Mouse (Mus musculus) midbrain, postnatal 0 days (tissue): ENCODE data around the gene Six3. TPM values are rescaled to one million over a fixed set of nuclear protein-coding genes. Genes with fewer than 3 reads are reported as not detected.

ENCODE experiments used
- ATAC-seq: fragments of 200-750 bp; cut with Nextera tagmentation; 2 replicates; pipeline ENCODE4 v1.8.0; 2017; ENCODE audit warnings: moderate number of reproducible peaks, mild to moderate bottlenecking, moderate TSS enrichment, moderate library complexity; ENCODE audit not compliant: low FRiP score
- DNase-seq: peaks from one replicate; pipeline ENCODE4 v3.0.0-alpha.2; 2015; ENCODE audit warnings: low spot score
- H3K27ac ChIP-seq: fragments of 300-500 bp; sonication (generic); 2 replicates; pipeline ENCODE4 v1.5.1; 2014; ENCODE audit warnings: low read depth, mild to moderate bottlenecking, low read length, mixed read lengths
- H3K27me3 ChIP-seq: fragments of 300-500 bp; sonication (generic); 2 replicates; pipeline ENCODE4 v1.6.1; 2014; ENCODE audit warnings: low read length, control low read depth, mixed read lengths; ENCODE audit not compliant: insufficient read depth
- H3K36me3 ChIP-seq: fragments of 300-500 bp; sonication (generic); 2 replicates; pipeline ENCODE4 v1.6.1; 2014; ENCODE audit warnings: low read length, control low read depth, mixed read lengths; ENCODE audit not compliant: insufficient read depth
- H3K4me1 ChIP-seq: fragments of 300-500 bp; sonication (generic); 2 replicates; pipeline ENCODE4 v1.6.1; 2014; ENCODE audit warnings: mild to moderate bottlenecking, control low read depth, antibody characterized with exemption, low read length, mixed read lengths; ENCODE audit not compliant: insufficient read depth
- H3K4me2 ChIP-seq: fragments of 300-500 bp; sonication (generic); 2 replicates; pipeline ENCODE4 v1.6.1; 2014; ENCODE audit warnings: low read depth, mild to moderate bottlenecking, low read length, mixed read lengths; ENCODE audit not compliant: poor library complexity, severe bottlenecking
- H3K4me3 ChIP-seq: fragments of 300-500 bp; sonication (generic); 2 replicates; pipeline ENCODE4 v1.5.1; 2014; ENCODE audit warnings: low read depth, mild to moderate bottlenecking, low read length, moderate library complexity
- H3K9ac ChIP-seq: fragments of 300-500 bp; sonication (generic); replicated peaks from 2 replicates; pipeline ENCODE4 v1.6.1; 2014; ENCODE audit warnings: mild to moderate bottlenecking, low read length, moderate library complexity, mixed read lengths; ENCODE audit not compliant: poor library complexity, severe bottlenecking
- H3K9me3 ChIP-seq: fragments of 300-500 bp; sonication (generic); 2 replicates; pipeline ENCODE4 v1.6.1; 2016; ENCODE audit warnings: low read length, control low read depth
- CTCF ChIP-seq: IDR thresholded peaks from 2 replicates; pipeline ENCODE4 v1.5.1; 2016; ENCODE audit warnings: antibody characterized with exemption, mild to moderate bottlenecking
- WGBS: fragments of 180-500 bp; shearing (Covaris S2); extraction: QIAGEN DNeasy Blood & Tissue Kit; methylation state at CpG from one replicate; pipeline ENCODE4 v1.1.7; 2014; 5-methylcytosine and 5-hydroxymethylcytosine counted together
- polyA plus RNA-seq: library from polyadenylated mRNA; unstranded; fragments of >200 nt; fragmentation: Nextera tagmentation; extraction: Ambion mirVana; gene quantifications from 2 replicates; pipeline ENCODE4 v1.2.1, GENCODE M21; 2015
- total RNA-seq: library from RNA; depleted of rRNA; stranded (reverse); fragments of >200 nt; gene quantifications from 2 replicates; pipeline ENCODE4 v1.2.3, GENCODE M21; 2014

The Six3 gene
- total and polyA plus RNA-seq, 2 experiments from 2014 or later = 12.8 to 28.0 TPM

- Histone ChIP-seq H3K9ac (no peak overlapping the region), H3K36me3 (no peaks in the 10 kb centered on the region), H3K4me2 (no peak overlapping the region), H3K4me3 (no peak overlapping the region), H3K27me3 (no peaks in the 10 kb centered on the region), H3K27ac (no peak overlapping the region), H3K4me1 (no peaks in the 10 kb centered on the region), H3K9me3 (no peaks in the 10 kb centered on the region)
- DNase-seq (no peak), ATAC-seq (no peak)
- no peak for TF ChIP-seq CTCF
- 88% methylated on average over 4 of the region's 4 CpGs for WGBS
These were observed 29.2 kb upstream of the Six3 start for GRCm38 (mm10) chr17:85584170-85584569.

- no peak for TF ChIP-seq CTCF
- no peak for DNase-seq
- no peak for ATAC-seq
- no peak overlapping the region for H3K4me2 ChIP-seq
- 60% methylated on average over 7 of the region's 7 CpGs for WGBS
- H3K4me1 ChIP-seq = no peaks in the 10 kb centered on the region
- H3K4me3 ChIP-seq = no peak overlapping the region
- no peak overlapping the region for H3K27ac ChIP-seq
- H3K27me3 ChIP-seq = no peaks in the 10 kb centered on the region
- no peaks in the 10 kb centered on the region for H3K9me3 ChIP-seq
- H3K9ac ChIP-seq = no peak overlapping the region
- H3K36me3 ChIP-seq = no peaks in the 10 kb centered on the region
These were observed 28.8 kb upstream of the Six3 start for GRCm38 (mm10) chr17:85584573-85584972.

- H3K36me3 ChIP-seq = no peaks in the 10 kb centered on the region
- DNase-seq = no peak
- TF ChIP-seq CTCF = no peak
- no peak overlapping the region for H3K9ac ChIP-seq
- H3K4me2 ChIP-seq = no peak overlapping the region
- 89% methylated on average over 5 of the region's 5 CpGs for WGBS
- no peaks in the 10 kb centered on the region for H3K4me1 ChIP-seq
- H3K27ac ChIP-seq = no peak overlapping the region
- H3K9me3 ChIP-seq = no peaks in the 10 kb centered on the region
- no peak overlapping the region for H3K4me3 ChIP-seq
- H3K27me3 ChIP-seq = no peaks in the 10 kb centered on the region
- no peak for ATAC-seq
These were observed 27.6 kb upstream of the Six3 start for GRCm38 (mm10) chr17:85585779-85586178.

- Histone ChIP-seq H3K27ac (no peak overlapping the region), H3K27me3 (0 out of 2 replicates have a peak, but pooled peaks cover under 1% of the 10 kb centered on the region), H3K4me2 (no peak overlapping the region), H3K4me1 (no peaks in the 10 kb centered on the region), H3K9ac (no peak overlapping the region), H3K9me3 (no peaks in the 10 kb centered on the region), H3K36me3 (no peaks in the 10 kb centered on the region), H3K4me3 (no peak overlapping the region)
- DNase-seq = no peak
- no peak for TF ChIP-seq CTCF
- WGBS = 79% methylated on average over 6 of the region's 6 CpGs
- no peak for ATAC-seq
These were observed 21.4 kb upstream of the Six3 start for GRCm38 (mm10) chr17:85591976-85592375.

- 72% methylated on average over 10 of the region's 10 CpGs for WGBS
- Histone ChIP-seq H3K4me1 (no peaks in the 10 kb centered on the region), H3K27me3 (peaks cover 10% of the 10 kb centered on the region; the same call in 1 of the 2 replicates), H3K27ac (no peak overlapping the region), H3K9me3 (no peaks in the 10 kb centered on the region), H3K36me3 (no peaks in the 10 kb centered on the region), H3K4me2 (no peak overlapping the region), H3K4me3 (no peak overlapping the region), H3K9ac (no peak overlapping the region)
- ATAC-seq (no peak), DNase-seq (no peak)
- no peak for TF ChIP-seq CTCF
These were observed 17.6 kb upstream of the Six3 start for GRCm38 (mm10) chr17:85595853-85596252.

GRCm38 (mm10) chr17:85596341-85596890 is 17.0 kb upstream of the Six3 start:
- WGBS = 51% methylated on average over 6 of the region's 6 CpGs
- no peaks in the 10 kb centered on the region for H3K9me3 ChIP-seq
- no peak for DNase-seq

More at GRCm38 (mm10) chr17:85596341-85596890, 17.0 kb upstream of the Six3 start:
- no peaks in the 10 kb centered on the region for H3K36me3 ChIP-seq
- TF ChIP-seq CTCF = no peak
- H3K4me3 ChIP-seq = no peak overlapping the region
- H3K9ac ChIP-seq = no peak overlapping the region
- ATAC-seq = no peak
- no peak overlapping the region for H3K4me2 ChIP-seq
- no peak overlapping the region for H3K27ac ChIP-seq
- peaks cover 16% of the 10 kb centered on the region; the same call in 1 of the 2 replicates for H3K27me3 ChIP-seq
- no peaks in the 10 kb centered on the region for H3K4me1 ChIP-seq
